Mouse (Mus musculus) heart, postnatal 14 days (tissue): Measurements from ENCODE around the gene Rcan1. TPM values are rescaled to one million over a fixed set of nuclear protein-coding genes. Genes with fewer than 3 reads are reported as not detected.
"Not testable (repeated sequence)": the region's sequence is repeated elsewhere in the genome, so short reads cannot be mapped to it uniquely, and the experiment has no call there.

Experiments used
- DNase-seq, 2 experiments: peaks; one replicate each; pipeline ENCODE4 v3.0.0; 2021 to 2022
- intact Hi-C: fragments of 180-260 bp; cut with DNase I; formaldehyde crosslinking; loops from one replicate; pipeline ENCODE4 v1.15.1; 2025
- total RNA-seq, 2 experiments: library from RNA; stranded (reverse); gene quantifications; 2 replicates each; pipeline ENCODE4 v1.2.3; 2021

Rcan1 gene
- total RNA-seq, 2 experiments from 2014 or later: 52.4 to 69.3 TPM

DNA sequence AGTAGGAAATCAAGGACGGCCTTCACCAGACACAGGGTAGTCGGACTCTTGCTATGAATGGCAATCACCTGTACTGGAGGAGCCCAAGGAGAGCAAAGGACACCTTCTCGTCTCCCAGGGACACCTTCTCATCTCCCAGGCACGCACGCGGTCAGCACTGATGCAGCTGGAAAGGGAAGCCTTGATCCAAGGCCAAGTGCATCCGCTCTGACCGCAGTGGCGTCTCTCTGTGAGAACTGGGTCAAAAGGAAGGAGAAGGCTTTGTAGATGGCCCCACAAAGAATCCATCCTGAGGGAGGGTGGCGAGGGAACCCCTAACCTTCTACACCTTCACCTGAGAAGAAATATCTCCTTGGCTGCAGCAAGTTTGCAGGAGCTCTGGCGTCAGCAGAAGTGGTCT, 28.5 kb downstream of the Rcan1 start:
- DNase-seq: no peak
- intact Hi-C loops: no loop called here

GRCm38 (mm10) chr16:92441203-92441602, 29.5 kb downstream of the Rcan1 start:
- intact Hi-C loops: no loop called here
- DNase-seq: no peak

GRCm38 (mm10) chr16:92440229-92440628, 30.4 kb downstream of the Rcan1 start:
- intact Hi-C loops: no loop called here

DNA sequence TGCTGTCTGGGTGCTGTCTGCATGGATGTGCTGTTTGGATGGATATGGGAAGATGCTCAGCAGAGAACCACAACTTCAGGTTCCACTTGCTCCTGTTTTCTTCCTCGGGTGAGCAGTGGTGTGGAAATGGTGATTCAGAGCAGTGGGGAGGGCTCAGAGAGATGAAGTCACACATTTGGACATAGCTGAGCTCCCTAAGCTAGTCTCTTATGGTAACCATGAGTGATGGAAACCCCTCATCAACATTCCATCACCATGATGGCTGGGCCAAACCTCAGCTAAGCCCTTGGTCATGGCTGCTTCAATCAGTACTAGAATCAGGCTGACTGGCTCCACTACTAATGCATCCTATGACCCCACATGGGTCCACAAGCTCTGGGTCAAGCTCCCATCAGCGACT, 30.9 kb downstream of the Rcan1 start:
- no peak for DNase-seq
- intact Hi-C loops: no loop called here

More at GRCm38 (mm10) chr16:92440229-92440628, 30.4 kb downstream of the Rcan1 start:
- DNase-seq: no peak

- no peak for DNase-seq
- intact Hi-C loops: no loop called here
These were observed 35.2 kb downstream of the Rcan1 start for GRCm38 (mm10) chr16:92435431-92435985.

- intact Hi-C loops: no loop called here
These were observed 37.5 kb downstream of the Rcan1 start for GRCm38 (mm10) chr16:92433176-92433575.

DNA sequence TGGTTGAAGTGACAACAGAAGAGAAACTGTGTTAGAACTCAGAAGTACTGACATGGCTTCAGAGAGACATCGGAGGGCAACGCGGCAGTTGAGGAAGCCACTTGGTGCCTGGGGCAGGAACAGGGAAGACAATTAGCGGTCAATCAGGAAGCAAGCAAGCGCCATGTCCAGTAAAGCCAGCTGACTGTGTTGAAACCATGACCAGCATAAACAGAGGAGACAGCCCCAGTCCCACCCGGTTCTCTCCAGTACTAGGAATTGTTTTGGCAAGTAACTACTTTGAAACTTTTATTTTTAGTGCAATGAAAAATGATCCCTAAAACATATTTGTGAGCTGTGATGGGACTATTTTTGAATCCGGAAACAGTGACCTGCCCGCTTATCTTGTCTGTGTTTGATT, 39.9 kb downstream of the Rcan1 start:
- intact Hi-C loops: no loop called here
- no peak for DNase-seq

More at GRCm38 (mm10) chr16:92433176-92433575, 37.5 kb downstream of the Rcan1 start:
- DNase-seq: no peak

- intact Hi-C loops: no loop called here
These were observed 42.3 kb downstream of the Rcan1 start for GRCm38 (mm10) chr16:92428197-92428950.

GRCm38 (mm10) chr16:92426708-92427107, 44.0 kb downstream of the Rcan1 start:
- no peak for DNase-seq
- intact Hi-C loops: no loop called here

More at GRCm38 (mm10) chr16:92428197-92428950, 42.3 kb downstream of the Rcan1 start:
- peak; percentile 53 to 64 for DNase-seq

DNA sequence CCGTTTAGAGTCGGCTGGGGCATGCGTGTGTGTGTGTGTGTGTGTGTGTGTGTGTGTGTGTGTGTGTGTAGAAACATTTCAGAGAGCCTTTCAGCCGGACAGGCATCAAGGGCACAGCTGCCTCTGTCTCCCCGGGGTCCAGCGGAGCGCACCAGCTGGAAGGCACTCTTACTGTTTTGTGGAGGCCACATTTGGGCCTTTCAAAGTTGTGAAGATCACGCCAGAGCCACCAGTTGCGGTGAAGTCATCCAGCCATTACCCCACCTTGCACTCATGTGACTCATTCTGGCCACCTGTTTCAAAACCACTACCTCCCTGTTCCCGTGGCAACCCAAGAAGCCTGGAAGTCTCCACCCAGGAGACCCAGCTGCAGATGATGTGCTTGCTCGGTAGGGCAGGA, 44.8 kb downstream of the Rcan1 start:
- intact Hi-C loops: loop anchor here (2.0 kb wide), 1 partner anchor 25 kb away; no protein-coding TSS in a partner anchor
- DNase-seq: no peak

DNA sequence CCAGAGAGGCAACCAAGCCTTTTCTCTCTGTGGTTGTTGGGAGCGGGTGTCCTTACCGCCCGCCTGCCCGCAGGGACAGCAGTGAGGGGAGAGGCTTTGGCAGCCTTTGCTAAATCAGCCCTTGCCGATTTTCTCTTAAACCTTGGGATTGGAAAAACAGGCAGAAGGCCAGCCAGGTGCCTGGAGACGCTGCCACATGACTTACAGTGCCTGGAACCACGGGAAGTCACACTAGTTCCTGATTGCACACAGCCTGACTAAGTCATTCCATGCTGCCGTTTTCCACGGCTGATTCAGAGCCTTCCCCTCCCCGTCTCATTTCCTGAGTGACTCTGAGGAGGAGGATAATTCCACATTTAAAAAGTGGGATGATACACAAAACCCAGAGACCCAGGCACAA, 47.3 kb downstream of the Rcan1 start:
- intact Hi-C loops: no loop called here
- no peak for DNase-seq

GRCm38 (mm10) chr16:92422435-92423362, 48.0 kb downstream of the Rcan1 start:
- intact Hi-C loops: no loop called here
- no peak for DNase-seq

- intact Hi-C loops: no loop called here
- DNase-seq: no peak
These were observed 49.3 kb downstream of the Rcan1 start for GRCm38 (mm10) chr16:92421147-92421934.

DNA sequence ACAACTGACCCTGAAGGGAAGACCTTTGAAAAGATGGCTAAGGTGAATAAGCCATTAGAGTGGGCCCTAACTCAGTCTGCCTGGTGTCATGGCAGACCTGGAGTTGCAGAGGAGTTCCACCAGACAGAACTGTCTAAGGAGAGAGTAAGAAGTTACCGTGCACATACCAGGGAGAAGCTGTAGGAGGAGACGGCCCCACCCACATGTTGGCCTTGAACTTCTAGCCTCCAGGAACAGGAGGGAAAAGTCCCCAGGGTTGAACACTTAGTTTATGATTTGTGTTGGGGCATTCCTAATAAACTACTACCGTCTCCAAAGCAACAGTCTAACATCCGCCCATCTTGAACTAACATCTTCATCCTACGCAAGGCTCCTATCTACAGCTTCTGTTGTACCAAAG, 50.0 kb downstream of the Rcan1 start:
- DNase-seq: no peak
- intact Hi-C loops: no loop called here

GRCm38 (mm10) chr16:92419099-92419498, 51.6 kb downstream of the Rcan1 start:
- intact Hi-C loops: no loop called here
- no peak for DNase-seq

DNA sequence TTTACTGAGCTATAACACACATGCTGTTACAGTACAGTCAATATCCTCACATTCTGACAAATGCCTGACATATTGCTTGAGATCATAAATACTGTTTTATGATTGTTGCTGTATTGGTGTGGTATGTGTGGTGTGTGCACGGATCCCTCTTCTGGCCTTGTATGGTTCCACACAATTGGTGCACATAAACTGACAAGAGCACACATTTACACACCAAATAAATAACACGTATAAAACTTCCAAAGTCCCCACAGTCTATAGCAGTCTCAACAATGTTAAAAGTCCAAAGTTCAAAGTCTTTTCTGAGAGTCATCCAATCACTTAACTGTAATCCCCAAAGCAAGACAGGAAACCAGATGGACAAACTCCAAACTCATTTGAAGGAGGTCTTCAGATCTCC, 53.4 kb downstream of the Rcan1 start:
- no peak for DNase-seq
- intact Hi-C loops: no loop called here

DNA sequence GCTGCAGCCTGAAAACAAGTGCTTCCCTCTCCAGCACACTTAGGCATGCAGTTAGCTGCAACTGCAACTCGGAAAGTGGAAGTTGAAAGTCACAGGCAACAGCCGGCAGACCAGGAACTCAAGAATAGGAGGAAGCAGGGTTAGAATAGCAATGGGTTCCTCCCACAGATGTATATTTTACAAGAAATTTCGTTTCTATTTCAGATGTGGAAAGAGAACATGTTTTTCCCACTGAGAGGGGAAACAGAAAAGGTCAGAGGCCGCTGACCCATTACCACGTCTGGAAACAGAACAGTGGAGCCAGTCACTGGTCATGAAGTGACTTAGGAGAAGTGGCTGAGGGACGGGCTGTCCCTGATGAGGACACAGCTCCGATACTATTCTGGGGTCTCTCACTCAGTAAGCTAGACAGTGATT, 55.0 kb downstream of the Rcan1 start:
- DNase-seq: no peak
- intact Hi-C loops: no loop called here

- intact Hi-C loops, DNase-seq: not testable (repeated sequence)
These were observed 55.6 kb downstream of the Rcan1 start for GRCm38 (mm10) chr16:92415038-92415437.

GRCm38 (mm10) chr16:92412888-92413287, 57.8 kb downstream of the Rcan1 start:
- DNase-seq: no peak
- intact Hi-C loops: no loop called here

GRCm38 (mm10) chr16:92411981-92412706, 58.5 kb downstream of the Rcan1 start:
- no peak for DNase-seq
- intact Hi-C loops: no loop called here
